Mouse (Mus musculus): ENCODE results near the gene Hspd1. TPM values are rescaled to one million over a fixed set of nuclear protein-coding genes. Genes with fewer than 3 reads are reported as not detected.

The Hspd1 gene
- polyA plus RNA-seq, 1 experiment: 297 TPM

DNA sequence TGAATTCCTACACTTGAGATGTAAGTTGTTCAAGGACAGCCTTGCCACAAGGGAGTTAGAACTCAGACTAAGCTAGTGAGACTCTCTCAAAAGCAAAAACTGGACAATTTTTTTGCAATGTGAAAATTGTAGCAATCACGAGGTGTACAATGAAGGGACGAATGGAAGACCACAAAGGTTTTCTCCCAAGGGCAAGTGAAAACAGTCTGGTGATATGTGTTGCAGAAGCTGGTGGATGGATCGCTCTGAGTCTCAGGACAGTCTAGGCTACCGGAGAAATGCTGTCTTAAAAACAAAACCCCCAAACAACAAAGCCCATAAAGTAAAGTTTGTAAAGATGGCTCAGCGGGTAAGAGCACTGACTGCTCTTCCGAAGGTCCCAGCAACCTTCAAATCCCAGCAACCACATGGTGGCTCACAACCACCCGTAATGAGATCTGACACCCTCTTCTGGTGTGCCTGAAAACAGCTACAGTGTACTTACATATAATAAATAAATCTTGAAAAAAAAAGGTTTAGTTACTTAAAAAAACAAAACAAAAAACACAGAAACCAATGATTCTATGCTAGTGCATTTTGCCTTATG lies 2.2 kb downstream of the Hspd1 start:
- TF ChIP-seq FOSL1 (IDR thresholded peaks at IDR 0.05; ENCODE audit: insufficient read depth, low read length, poor library complexity, severe bottlenecking): no peak
- TF ChIP-seq MAX (IDR thresholded peaks at IDR 0.05): peak; percentile 42
- no peak for TF ChIP-seq USF1 (IDR thresholded peaks at IDR 0.05; ENCODE audit: low read depth)
- Histone ChIP-seq H3K79me3 (ENCODE audit: low read depth) (peaks cover 91% of the 10 kb centered on the region), H3K36me3 (ENCODE audit: control insufficient read depth, insufficient read depth) (peaks cover 78% of the 10 kb centered on the region), H3ac (ENCODE audit: control insufficient read depth, insufficient read length, low read depth) (peak overlapping the region; percentile 65), H3K79me2 (ENCODE audit: control insufficient read depth, insufficient read depth) (peaks cover 96% of the 10 kb centered on the region), H3K4me3 (ENCODE audit: insufficient read depth, poor library complexity, severe bottlenecking) (peak overlapping the region; percentile 94), H3K27me3 (ENCODE audit: control insufficient read depth, insufficient read depth, insufficient read length) (no peaks in the 10 kb centered on the region)

GRCm38 (mm10) chr1:55082106-55082505 lies 5.9 kb downstream of the Hspd1 start:
- Histone ChIP-seq H3K79me2 (ENCODE audit: control insufficient read depth, insufficient read depth) (peaks cover 82% of the 10 kb centered on the region), H3K79me3 (ENCODE audit: low read depth) (peaks cover 67% of the 10 kb centered on the region), H3K27me3 (ENCODE audit: control insufficient read depth, insufficient read depth, insufficient read length) (no peaks in the 10 kb centered on the region), H3K4me3 (ENCODE audit: insufficient read depth, poor library complexity, severe bottlenecking) (no peak overlapping the region), H3K36me3 (ENCODE audit: control insufficient read depth, insufficient read depth) (peaks cover 91% of the 10 kb centered on the region), H3ac (ENCODE audit: control insufficient read depth, insufficient read length, low read depth) (no peak overlapping the region)
- no peak for TF ChIP-seq CEBPB (IDR thresholded peaks at IDR 0.05; ENCODE audit: low read depth)
- TF ChIP-seq CTCF (IDR thresholded peaks at IDR 0.05; ENCODE audit: control insufficient read depth, insufficient read depth, insufficient read length): no peak

DNA sequence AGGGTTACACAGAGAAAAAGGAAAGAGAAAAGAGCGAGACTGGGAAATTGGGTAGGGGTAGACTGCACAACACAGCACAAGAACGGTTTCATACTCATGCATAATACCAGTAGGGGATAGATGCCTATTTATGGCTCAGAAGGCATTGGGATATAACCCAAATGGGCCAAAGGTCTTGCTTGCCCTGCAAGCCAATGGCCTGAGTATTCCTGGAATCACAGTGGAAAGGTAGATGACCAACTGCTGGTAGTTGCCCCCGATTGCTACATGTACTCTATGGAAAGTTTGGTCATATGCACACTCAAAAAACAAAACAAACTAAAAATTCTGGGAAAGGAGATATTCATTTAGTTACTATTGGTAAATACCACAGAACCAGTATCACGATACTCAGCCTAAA lies 8.4 kb downstream of the Hspd1 start:
- Histone ChIP-seq H3K4me3 (ENCODE audit: insufficient read depth, poor library complexity, severe bottlenecking) (no peak overlapping the region), H3ac (ENCODE audit: control insufficient read depth, insufficient read length, low read depth) (no peak overlapping the region), H3K27me3 (ENCODE audit: control insufficient read depth, insufficient read depth, insufficient read length) (no peaks in the 10 kb centered on the region), H3K79me2 (ENCODE audit: control insufficient read depth, insufficient read depth) (peaks cover 58% of the 10 kb centered on the region), H3K79me3 (ENCODE audit: low read depth) (peaks cover 42% of the 10 kb centered on the region), H3K36me3 (ENCODE audit: control insufficient read depth, insufficient read depth) (peaks cover 83% of the 10 kb centered on the region)
- TF ChIP-seq FOSL1 (IDR thresholded peaks at IDR 0.05; ENCODE audit: insufficient read depth, low read length, poor library complexity, severe bottlenecking): no peak
- TF ChIP-seq CTCF (IDR thresholded peaks at IDR 0.05; ENCODE audit: control insufficient read depth, insufficient read depth, insufficient read length): no peak
- TF ChIP-seq MAX (IDR thresholded peaks at IDR 0.05): no peak
- TF ChIP-seq MYOG (IDR thresholded peaks at IDR 0.05; ENCODE audit: control insufficient read depth, extremely low read depth, insufficient read length): no peak
- no peak for TF ChIP-seq USF1 (IDR thresholded peaks at IDR 0.05; ENCODE audit: low read depth)
- TF ChIP-seq CEBPB (IDR thresholded peaks at IDR 0.05; ENCODE audit: low read depth): no peak
- TF ChIP-seq MYOD1 (IDR thresholded peaks at IDR 0.05; ENCODE audit: control insufficient read depth, insufficient read length, low read depth): no peak

DNA sequence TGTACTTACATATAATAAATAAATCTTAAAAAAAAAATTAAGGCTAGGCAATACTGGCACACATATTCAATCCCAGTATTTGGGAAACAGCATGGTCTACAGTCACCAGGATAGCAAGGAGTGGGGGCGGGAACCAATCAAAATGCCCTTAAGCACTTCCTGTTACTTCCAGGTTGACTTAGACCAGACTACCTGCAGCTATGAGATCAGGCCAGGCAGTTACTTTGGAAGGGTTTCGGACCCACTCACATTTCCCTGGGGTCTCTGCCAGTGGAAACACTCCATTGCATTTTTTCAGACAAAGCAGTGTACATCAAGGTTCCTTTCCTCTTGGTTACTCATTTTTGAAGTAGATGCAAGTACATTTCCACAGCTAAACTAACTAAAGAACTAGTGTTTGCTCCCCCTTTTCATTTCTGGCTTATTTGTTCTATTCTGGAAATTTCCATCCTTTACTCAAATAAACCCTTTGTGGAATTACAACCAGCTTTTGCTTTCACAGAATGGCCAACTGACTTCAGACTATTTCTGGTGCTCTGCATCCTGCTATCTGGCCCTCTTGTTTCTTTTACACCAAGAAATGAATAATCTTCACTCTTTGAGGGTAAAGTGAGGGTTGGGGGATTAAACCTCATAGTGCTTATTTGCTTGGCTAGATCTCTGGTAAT lies 11.1 kb downstream of the Hspd1 start:
- H3K4me3 ChIP-seq (ENCODE audit: insufficient read depth, poor library complexity, severe bottlenecking): no peak overlapping the region
- peaks cover 16% of the 10 kb centered on the region for H3K79me3 ChIP-seq (ENCODE audit: low read depth)
- H3K27me3 ChIP-seq (ENCODE audit: control insufficient read depth, insufficient read depth, insufficient read length): no peaks in the 10 kb centered on the region
- peaks cover 75% of the 10 kb centered on the region for H3K36me3 ChIP-seq (ENCODE audit: control insufficient read depth, insufficient read depth)
- TF ChIP-seq CTCF (IDR thresholded peaks at IDR 0.05; ENCODE audit: control insufficient read depth, insufficient read depth, insufficient read length) (no peak), FOSL1 (IDR thresholded peaks at IDR 0.05; ENCODE audit: insufficient read depth, low read length, poor library complexity, severe bottlenecking) (no peak), CEBPB (IDR thresholded peaks at IDR 0.05; ENCODE audit: low read depth) (no peak), USF1 (IDR thresholded peaks at IDR 0.05; ENCODE audit: low read depth) (no peak), MAX (IDR thresholded peaks at IDR 0.05) (no peak), MYOG (IDR thresholded peaks at IDR 0.05; ENCODE audit: control insufficient read depth, extremely low read depth, insufficient read length) (no peak), MYOD1 (IDR thresholded peaks at IDR 0.05; ENCODE audit: control insufficient read depth, insufficient read length, low read depth) (no peak)
- peaks cover 31% of the 10 kb centered on the region for H3K79me2 ChIP-seq (ENCODE audit: control insufficient read depth, insufficient read depth)
- H3ac ChIP-seq (ENCODE audit: control insufficient read depth, insufficient read length, low read depth): no peak overlapping the region

GRCm38 (mm10) chr1:55076395-55076743 lies 11.7 kb downstream of the Hspd1 start:
- no peaks in the 10 kb centered on the region for H3K27me3 ChIP-seq (ENCODE audit: control insufficient read depth, insufficient read depth, insufficient read length)
- H3K79me3 ChIP-seq (ENCODE audit: low read depth): peaks cover 10% of the 10 kb centered on the region
- H3K79me2 ChIP-seq (ENCODE audit: control insufficient read depth, insufficient read depth): peaks cover 28% of the 10 kb centered on the region
- TF ChIP-seq CTCF (IDR thresholded peaks at IDR 0.05; ENCODE audit: control insufficient read depth, insufficient read depth, insufficient read length) (no peak), MYOG (IDR thresholded peaks at IDR 0.05; ENCODE audit: control insufficient read depth, extremely low read depth, insufficient read length) (no peak), USF1 (IDR thresholded peaks at IDR 0.05; ENCODE audit: low read depth) (no peak), MYOD1 (IDR thresholded peaks at IDR 0.05; ENCODE audit: control insufficient read depth, insufficient read length, low read depth) (no peak), CEBPB (IDR thresholded peaks at IDR 0.05; ENCODE audit: low read depth) (no peak), FOSL1 (IDR thresholded peaks at IDR 0.05; ENCODE audit: insufficient read depth, low read length, poor library complexity, severe bottlenecking) (no peak), MAX (IDR thresholded peaks at IDR 0.05) (no peak)
- no peak overlapping the region for H3K4me3 ChIP-seq (ENCODE audit: insufficient read depth, poor library complexity, severe bottlenecking)
- no peak overlapping the region for H3ac ChIP-seq (ENCODE audit: control insufficient read depth, insufficient read length, low read depth)
- H3K36me3 ChIP-seq (ENCODE audit: control insufficient read depth, insufficient read depth): peaks cover 76% of the 10 kb centered on the region
